Mouse (Mus musculus) limb, embryonic 10.5 days (tissue): ENCODE measurements around the gene Dynlt1f. TPM values are rescaled to one million over a fixed set of nuclear protein-coding genes. Genes with fewer than 3 reads are reported as not detected.
"Not testable (repeated sequence)": the region's sequence is repeated elsewhere in the genome, so short reads cannot be mapped to it uniquely, and the experiment has no call there.

ENCODE experiments used
- DNase-seq: peaks from one replicate; pipeline ENCODE4 v3.0.0-alpha.2; 2017; ENCODE audit warnings: low spot score
- H3K27ac ChIP-seq: fragments of 300-500 bp; sonication (generic); 2 replicates; pipeline ENCODE4 v1.5.1; 2016; ENCODE audit warnings: mild to moderate bottlenecking
- H3K27me3 ChIP-seq: fragments of 300-500 bp; sonication (generic); 2 replicates; pipeline ENCODE4 v1.6.1; 2016; ENCODE audit warnings: low read depth, mild to moderate bottlenecking; ENCODE audit not compliant: poor library complexity, severe bottlenecking
- H3K36me3 ChIP-seq: fragments of 300-500 bp; sonication (generic); 2 replicates; pipeline ENCODE4 v1.6.1; 2016; ENCODE audit warnings: mild to moderate bottlenecking, moderate library complexity
- H3K4me1 ChIP-seq: fragments of 300-500 bp; sonication (generic); 2 replicates; pipeline ENCODE4 v1.6.1; 2016
- H3K4me3 ChIP-seq: fragments of 300-500 bp; sonication (generic); 2 replicates; pipeline ENCODE4 v1.5.1; 2016; ENCODE audit warnings: mild to moderate bottlenecking, moderate library complexity
- H3K9me3 ChIP-seq: fragments of 300-500 bp; sonication (generic); replicated peaks from 2 replicates; pipeline ENCODE4 v1.6.1; 2016; ENCODE audit warnings: mild to moderate bottlenecking
- WGBS: fragments of 180-500 bp; shearing (Covaris S2); methylation state at CpG from one replicate; pipeline ENCODE4 v1.1.7; 2016; 5-methylcytosine and 5-hydroxymethylcytosine counted together
- polyA plus RNA-seq: library from polyadenylated mRNA; unstranded; fragments of >200 nt; fragmentation: Nextera tagmentation; extraction: Ambion mirVana; gene quantifications from 2 replicates; pipeline ENCODE4 v1.2.1, GENCODE M21; 2016

Gene Dynlt1f
- polyA plus RNA-seq, 1 experiment from 2014 or later, result 330 TPM

- not testable (repeated sequence) for H3K27ac ChIP-seq, H3K36me3 ChIP-seq, H3K27me3 ChIP-seq, H3K9me3 ChIP-seq, H3K4me1 ChIP-seq, H3K4me3 ChIP-seq, DNase-seq
- 94% methylated on average over 1 of the region's 4 CpGs for WGBS
These were observed 19.9 kb downstream of the Dynlt1f start for GRCm38 (mm10) chr17:6635781-6636180.

DNA sequence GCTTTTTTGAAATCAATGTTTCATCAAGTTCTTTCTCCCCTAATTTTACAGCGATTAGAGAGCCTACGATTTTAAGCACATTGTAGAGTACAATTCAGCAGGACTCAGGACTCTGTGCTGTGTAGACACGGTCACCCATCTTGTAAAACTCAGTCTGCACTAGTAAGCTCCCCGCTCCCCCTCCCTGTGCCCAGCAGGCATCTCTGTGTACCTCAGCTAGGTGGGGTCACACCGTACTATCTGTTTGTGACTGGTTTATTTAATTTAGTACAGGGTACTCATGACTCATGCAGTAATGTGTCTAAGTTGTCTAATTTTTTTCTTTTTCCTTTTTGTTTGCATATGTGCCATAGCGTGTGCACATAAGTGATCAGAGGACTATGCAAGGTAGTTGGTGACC lies 22.9 kb downstream of the Dynlt1f start:
- not testable (repeated sequence) for H3K4me1 ChIP-seq, DNase-seq
- 92% methylated on average over 6 of the region's 6 CpGs for WGBS

GRCm38 (mm10) chr17:6630398-6630797 lies 25.3 kb downstream of the Dynlt1f start:
- DNase-seq, H3K27ac ChIP-seq, H3K4me1 ChIP-seq, H3K36me3 ChIP-seq, H3K4me3 ChIP-seq, H3K9me3 ChIP-seq, H3K27me3 ChIP-seq: not testable (repeated sequence)
- 93% methylated on average over 4 of the region's 4 CpGs for WGBS

More for the DNA sequence above, 22.9 kb downstream of the Dynlt1f start:
- H3K4me3 ChIP-seq, H3K36me3 ChIP-seq, H3K27me3 ChIP-seq, H3K27ac ChIP-seq, H3K9me3 ChIP-seq: not testable (repeated sequence)

DNA sequence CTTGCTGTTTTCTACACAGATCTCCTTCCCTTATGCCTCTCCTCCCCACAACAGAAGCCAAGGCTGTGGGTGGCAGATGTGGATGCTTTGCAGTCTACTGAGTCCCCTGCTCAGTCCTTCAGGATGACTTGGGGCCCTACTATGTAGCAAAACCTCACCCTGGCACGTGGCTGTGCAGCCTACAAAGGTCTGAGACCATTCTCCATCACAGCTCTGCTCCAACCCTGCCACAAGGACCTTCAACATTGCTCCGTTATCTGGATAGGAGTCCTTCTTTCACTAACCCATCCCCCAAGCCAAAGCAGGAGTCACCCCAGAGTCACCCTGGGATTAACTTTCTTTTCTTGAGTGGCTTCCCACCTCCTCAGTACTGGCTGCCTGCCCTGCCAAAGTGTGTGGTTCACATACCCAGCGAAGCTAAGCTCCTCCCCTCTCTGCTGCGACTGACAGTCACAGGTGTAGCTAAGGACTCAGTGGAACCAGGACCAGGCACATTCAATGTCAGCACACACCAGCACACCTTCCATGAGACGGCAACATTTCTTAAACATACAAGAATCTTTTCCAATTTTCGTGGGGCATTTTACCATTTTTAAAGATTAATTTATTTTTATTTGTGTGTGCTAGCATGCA lies 30.7 kb downstream of the Dynlt1f start:
- not testable (repeated sequence) for H3K4me1 ChIP-seq, H3K27me3 ChIP-seq, H3K36me3 ChIP-seq, H3K9me3 ChIP-seq, H3K4me3 ChIP-seq, DNase-seq, H3K27ac ChIP-seq
- 69% methylated on average over 2 of the region's 6 CpGs for WGBS

DNA sequence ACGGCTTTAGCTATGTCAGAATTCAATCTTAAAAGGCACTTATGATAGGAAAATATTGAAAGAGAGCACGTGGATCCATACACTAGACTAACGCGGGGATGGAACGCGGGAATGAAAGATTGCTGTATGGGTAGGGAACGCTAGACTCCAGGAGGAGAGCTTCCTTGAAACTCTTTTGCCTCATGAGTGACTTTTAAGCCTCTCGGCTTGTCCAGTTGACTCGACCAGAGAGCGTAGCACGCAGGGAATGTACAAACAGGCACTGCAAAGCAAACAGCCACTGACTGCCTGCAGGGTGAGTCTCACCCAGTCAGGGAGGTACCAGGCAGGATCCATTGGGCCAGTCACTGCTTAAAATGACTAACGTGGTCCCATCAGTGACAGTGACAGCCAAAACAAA lies 33.7 kb downstream of the Dynlt1f start:
- not testable (repeated sequence) for H3K9me3 ChIP-seq, H3K4me3 ChIP-seq, H3K27me3 ChIP-seq, H3K36me3 ChIP-seq, H3K27ac ChIP-seq, H3K4me1 ChIP-seq, DNase-seq
- 88% methylated on average over 11 of the region's 12 CpGs for WGBS

DNA sequence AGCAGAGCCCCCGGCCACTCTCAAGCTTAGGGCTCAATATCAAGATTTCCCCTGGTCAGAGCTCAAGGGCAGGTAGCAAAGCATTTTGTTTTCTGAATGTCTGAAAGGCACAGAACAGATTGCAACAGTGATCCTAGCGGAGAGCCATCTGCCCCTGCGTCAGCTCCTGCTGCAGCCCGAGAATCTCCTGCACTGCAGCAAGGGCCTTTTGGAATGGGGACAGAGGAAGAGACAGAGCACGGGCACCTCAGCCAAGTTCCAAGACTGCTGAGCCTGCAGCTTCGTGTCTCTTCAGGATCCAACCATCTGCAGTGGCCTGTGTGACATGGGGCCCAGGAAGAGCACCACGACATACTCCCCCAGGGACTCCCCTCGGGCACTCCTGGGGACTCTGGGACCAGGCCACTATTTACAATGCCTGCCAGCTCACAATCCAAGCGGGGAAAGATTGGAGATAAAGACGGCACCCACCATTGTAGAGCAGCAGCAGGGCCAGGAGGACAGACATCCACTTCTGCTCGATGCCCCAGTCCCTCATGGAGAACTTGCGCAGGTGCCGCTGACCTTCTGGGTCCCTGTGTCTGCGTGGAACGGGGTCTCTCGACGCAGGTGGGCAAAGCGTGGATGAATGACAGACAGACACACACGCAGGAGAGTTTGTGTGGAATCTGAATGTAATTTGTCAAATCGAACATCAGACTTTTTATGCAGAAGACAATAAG lies 34.8 kb downstream of the Dynlt1f start:
- not testable (repeated sequence) for H3K27me3 ChIP-seq, H3K9me3 ChIP-seq, H3K27ac ChIP-seq, H3K4me3 ChIP-seq, H3K4me1 ChIP-seq, H3K36me3 ChIP-seq, DNase-seq
- whole genome bisulfite sequencing, result 85% methylated on average over 18 of the region's 20 CpGs

- H3K36me3 ChIP-seq, H3K9me3 ChIP-seq, H3K4me1 ChIP-seq, H3K27ac ChIP-seq, H3K4me3 ChIP-seq, DNase-seq, H3K27me3 ChIP-seq: not testable (repeated sequence)
- WGBS, result 64% methylated on average over 4 of the region's 6 CpGs
These were observed 35.7 kb downstream of the Dynlt1f start for GRCm38 (mm10) chr17:6620035-6620434.

DNA sequence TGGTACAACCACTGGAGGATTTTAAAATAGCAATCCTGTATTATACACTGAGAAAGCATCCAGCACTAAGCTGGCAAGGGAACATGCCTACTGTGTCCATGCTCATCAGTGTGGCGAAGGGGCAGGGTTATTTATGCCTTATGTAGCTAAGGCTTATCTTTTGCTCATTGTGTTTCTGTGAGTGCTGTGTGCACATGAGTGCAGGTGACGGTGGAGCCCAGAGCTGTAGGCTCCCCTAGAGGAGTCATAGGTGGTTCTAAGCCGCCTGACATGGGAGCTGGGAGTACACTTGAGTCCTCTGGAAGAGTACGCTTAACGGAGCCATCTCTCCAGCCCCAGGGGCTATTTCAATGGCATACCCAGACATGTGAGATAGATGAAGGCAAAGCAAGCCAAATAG lies 36.4 kb downstream of the Dynlt1f start:
- not testable (repeated sequence) for H3K4me3 ChIP-seq, H3K4me1 ChIP-seq, H3K27me3 ChIP-seq, H3K27ac ChIP-seq, H3K9me3 ChIP-seq, DNase-seq, H3K36me3 ChIP-seq
- WGBS, result 92% methylated on average over 5 of the region's 5 CpGs

GRCm38 (mm10) chr17:6617689-6618400 lies 37.9 kb downstream of the Dynlt1f start:
- H3K4me3 ChIP-seq, H3K9me3 ChIP-seq, H3K27ac ChIP-seq, H3K4me1 ChIP-seq, H3K27me3 ChIP-seq, H3K36me3 ChIP-seq, DNase-seq: not testable (repeated sequence)
- WGBS, result 33% methylated on average over 9 of the region's 13 CpGs

DNA sequence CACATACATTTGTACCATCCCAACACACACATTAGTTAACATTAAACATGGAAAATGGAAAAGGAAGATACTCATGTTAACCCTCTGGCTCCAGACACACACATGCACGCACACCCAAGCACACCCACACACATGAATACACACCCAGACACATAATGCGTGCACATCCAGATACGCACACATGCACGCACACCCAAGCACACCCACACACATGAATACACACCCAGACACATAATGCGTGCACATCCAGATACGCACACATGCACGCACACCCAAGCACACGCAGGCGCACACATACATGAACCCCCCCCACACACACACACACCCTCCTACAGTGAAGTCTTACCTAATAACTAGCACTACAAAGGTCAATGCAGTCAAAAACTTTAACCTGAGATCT lies 39.0 kb downstream of the Dynlt1f start:
- not testable (repeated sequence) for H3K9me3 ChIP-seq, DNase-seq, H3K4me1 ChIP-seq, H3K4me3 ChIP-seq, H3K27me3 ChIP-seq, H3K27ac ChIP-seq, H3K36me3 ChIP-seq
- 99% methylated on average over 9 of the region's 9 CpGs for WGBS

GRCm38 (mm10) chr17:6614316-6614715 lies 41.4 kb downstream of the Dynlt1f start:
- not testable (repeated sequence) for H3K4me3 ChIP-seq, H3K4me1 ChIP-seq, H3K36me3 ChIP-seq, H3K9me3 ChIP-seq, DNase-seq, H3K27ac ChIP-seq, H3K27me3 ChIP-seq
- WGBS, result 86% methylated on average over 6 of the region's 9 CpGs

DNA sequence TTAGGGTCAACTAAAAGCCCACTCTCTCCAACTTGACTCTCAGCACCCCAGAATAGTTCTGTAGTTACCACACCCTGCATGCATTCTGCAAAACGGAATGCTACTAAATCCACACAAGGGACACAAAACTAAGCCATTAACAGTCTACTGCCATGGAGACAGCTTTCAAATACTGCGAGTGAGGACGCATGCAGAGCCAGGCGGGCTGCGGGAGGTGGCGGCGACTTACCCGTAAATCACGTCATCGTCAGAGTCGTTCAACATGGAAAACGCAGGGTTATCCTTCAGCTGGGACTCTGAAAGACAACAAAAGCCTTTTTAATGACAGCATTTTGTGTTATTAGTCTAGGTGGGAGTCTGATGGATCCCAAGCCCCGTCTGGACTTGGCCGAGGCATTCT lies 42.2 kb downstream of the Dynlt1f start:
- not testable (repeated sequence) for DNase-seq, H3K27ac ChIP-seq, H3K4me1 ChIP-seq, H3K36me3 ChIP-seq, H3K27me3 ChIP-seq, H3K4me3 ChIP-seq, H3K9me3 ChIP-seq
- 82% methylated on average over 12 of the region's 14 CpGs for WGBS

DNA sequence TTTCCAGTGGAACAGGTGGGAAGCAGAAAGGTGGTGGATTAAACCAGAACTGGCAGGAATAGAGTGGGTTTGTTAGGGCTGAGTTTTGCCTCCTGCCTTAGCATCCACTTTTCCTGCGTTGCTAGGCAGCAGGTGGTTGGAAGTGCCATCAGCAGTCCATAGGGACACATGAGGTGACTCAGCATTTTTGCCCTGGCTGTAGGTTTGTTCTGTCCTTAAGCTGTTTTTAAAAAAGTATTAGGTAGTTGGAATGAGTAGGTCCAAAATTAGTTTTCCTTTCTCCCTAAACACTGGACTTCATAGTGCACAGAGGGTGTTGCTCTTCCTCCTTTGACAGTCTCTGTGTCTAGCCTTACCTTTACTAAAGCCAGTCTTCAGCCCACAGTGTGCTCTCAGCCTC lies 50.4 kb downstream of the Dynlt1f start:
- not testable (repeated sequence) for H3K36me3 ChIP-seq, H3K4me3 ChIP-seq, H3K27ac ChIP-seq, H3K4me1 ChIP-seq, H3K27me3 ChIP-seq, DNase-seq, H3K9me3 ChIP-seq
- 82% methylated on average over 1 of the region's 1 CpGs for WGBS
